In genomic region chr2:155283793-155284192, GRCm38 (mm10) we compare ENCODE assay signal across 13 mouse cellular contexts. TPM values are rescaled to one million over a fixed set of nuclear protein-coding genes. Genes with fewer than 3 reads are reported as not detected.
DNase-seq lines count a peak whose midpoint lies in the region; ATAC-seq lines count a peak whose summit lies in the region.
"Had no signal": no experiment of that assay in that cellular context is flagged by ENCODE, and none has a peak within 500 bp of the region (broad histone marks: within the 10 kb centered on the region; RNA-seq: fewer than 3 reads in every experiment).

No protein-coding gene starts in this region.

- 0 out of 2 replicates have a peak overlapping the region, but pooled peaks have one; percentile 34 for H3K27ac ChIP-seq in intestine, embryonic 15.5 days
- no peak overlapping the region for H3K27ac ChIP-seq in intestine, embryonic 16.5 days (ENCODE audit: low read length)
- H3K27ac ChIP-seq: limb, embryonic 13.5 days; midbrain, embryonic 13.5 days; neural tube, embryonic 12.5 days had no signal

- no peaks in the 10 kb centered on the region for H3K9me3 ChIP-seq in intestine, embryonic 15.5 days
- H3K9me3 ChIP-seq in intestine, embryonic 16.5 days (ENCODE audit: control insufficient read depth, low read length), result no peaks in the 10 kb centered on the region
- H3K9me3 ChIP-seq: limb, embryonic 13.5 days; midbrain, embryonic 13.5 days; neural tube, embryonic 12.5 days had no signal

- no peaks in the 10 kb centered on the region for H3K27me3 ChIP-seq in intestine, embryonic 15.5 days (replicated peaks)
- no peaks in the 10 kb centered on the region for H3K27me3 ChIP-seq in intestine, embryonic 16.5 days (replicated peaks; ENCODE audit: control insufficient read depth, insufficient read depth, low read length)
- H3K27me3 ChIP-seq: limb, embryonic 13.5 days; midbrain, embryonic 13.5 days; neural tube, embryonic 12.5 days had no signal

- no peak overlapping the region for H3K4me2 ChIP-seq in intestine, embryonic 15.5 days (replicated peaks)
- H3K4me2 ChIP-seq in intestine, embryonic 16.5 days (ENCODE audit: low read depth, low read length), result no peak overlapping the region
- H3K4me2 ChIP-seq: limb, embryonic 13.5 days; midbrain, embryonic 13.5 days; neural tube, embryonic 12.5 days had no signal

- no peak for ATAC-seq in intestine, embryonic 15.5 days
- ATAC-seq in intestine, embryonic 16.5 days, result no peak
- no peak for ATAC-seq in inflammation-experienced regulatory T-cells, adult 6 months
- ATAC-seq: midbrain, embryonic 13.5 days had no signal

- 83% methylated on average over 4 of the region's 4 CpGs for WGBS in intestine, embryonic 15.5 days
- 91% methylated on average over 4 of the region's 4 CpGs for WGBS in intestine, embryonic 16.5 days

- H3K4me3 ChIP-seq in intestine, embryonic 15.5 days (replicated peaks), result no peak overlapping the region
- no peak overlapping the region for H3K4me3 ChIP-seq in intestine, embryonic 16.5 days (ENCODE audit: low read length)
- H3K4me3 ChIP-seq: limb, embryonic 13.5 days; midbrain, embryonic 13.5 days; neural tube, embryonic 12.5 days had no signal

- H3K4me1 ChIP-seq in intestine, embryonic 15.5 days (replicated peaks), result no peaks in the 10 kb centered on the region
- no peaks in the 10 kb centered on the region for H3K4me1 ChIP-seq in intestine, embryonic 16.5 days (ENCODE audit: control insufficient read depth, insufficient read depth, low read length)
- H3K4me1 ChIP-seq: limb, embryonic 13.5 days; midbrain, embryonic 13.5 days; neural tube, embryonic 12.5 days had no signal

- H3K9ac ChIP-seq in intestine, embryonic 15.5 days, result no peak overlapping the region
- no peak overlapping the region for H3K9ac ChIP-seq in intestine, embryonic 16.5 days (ENCODE audit: low read depth, low read length)
- H3K9ac ChIP-seq: limb, embryonic 13.5 days; midbrain, embryonic 13.5 days; neural tube, embryonic 12.5 days had no signal

- intact Hi-C loops in heart, postnatal 10 days (cut with DNase I), result no loop called here

- peak; percentile 24 for DNase-seq in adrenal gland, adult 2 months
- DNase-seq in adrenal gland, postnatal 4 days (ENCODE audit: low spot score in 2 of 2), result no peak
- peak; percentile 54 to 76 for DNase-seq in gastrocnemius, adult 8-10 months (ENCODE audit: low spot score in 2 of 2)
- peak; percentile 73 to 77 for DNase-seq in heart, postnatal 10 days
- no peak for DNase-seq in thymus, postnatal 25 days
- DNase-seq: kidney, adult 11 months; thymus, postnatal 14 days had no signal

- H3K36me3 ChIP-seq in intestine, embryonic 15.5 days, result 0 out of 2 replicates have a peak, but pooled peaks cover 8% of the 10 kb centered on the region
- no peaks in the 10 kb centered on the region for H3K36me3 ChIP-seq in intestine, embryonic 16.5 days (ENCODE audit: control insufficient read depth, insufficient read depth, low read length)

RNA-seq across cellular contexts. Expression of gene Map1lc3a, which starts 7.7 kb away (rescaled TPM):
- total RNA-seq in adrenal gland, adult 2 months (2021), result 100 to 1,000 TPM; 475 to 819 TPM
- 2,934 and 3,400 TPM in 2 replicates for polyA plus RNA-seq in adrenal gland, adult 2 months (2012; rRNA removed)
- total RNA-seq in adrenal gland, postnatal 4 days (2021), result 100 to 1,000 TPM; 364 to 392 TPM
- polyA plus RNA-seq in intestine, embryonic 15.5 days (2015; fragmentation: Nextera tagmentation; extraction: Ambion mirVana), result 131 and 146 TPM in 2 replicates
- 131 and 136 TPM in 2 replicates for polyA plus RNA-seq in intestine, embryonic 16.5 days (2015; fragmentation: Nextera tagmentation; extraction: Ambion mirVana)
- total RNA-seq in gastrocnemius, adult 8-10 months (2022), result 100 to 1,000 TPM; 218 to 307 (median 227) TPM
- total RNA-seq in heart, postnatal 10 days (2021), result 100 to 1,000 TPM; 594 to 650 TPM
- polyA plus RNA-seq in inflammation-experienced regulatory T-cells, adult 6 months (2017; shearing (Covaris generic)), result 1 to 10 TPM in 2 of 3 experiments, not detected in 1; 1.4 to 2.5 TPM

RNA-seq across cellular contexts. Expression of gene Dynlrb1, which starts 47.5 kb away (rescaled TPM):
- 100 to 1,000 TPM; 292 to 437 TPM for total RNA-seq in adrenal gland, adult 2 months (2021)
- 164 and 217 TPM in 2 replicates for polyA plus RNA-seq in adrenal gland, adult 2 months (2012; rRNA removed)
- 100 to 1,000 TPM; 275 to 283 TPM for total RNA-seq in adrenal gland, postnatal 4 days (2021)
- polyA plus RNA-seq in intestine, embryonic 15.5 days (2015; fragmentation: Nextera tagmentation; extraction: Ambion mirVana), result 332 and 349 TPM in 2 replicates
- 328 and 337 TPM in 2 replicates for polyA plus RNA-seq in intestine, embryonic 16.5 days (2015; fragmentation: Nextera tagmentation; extraction: Ambion mirVana)
- total RNA-seq in gastrocnemius, adult 8-10 months (2022), result 100 to 1,000 TPM in 2 of 4 experiments, 10 to 100 TPM in 2; 67.9 to 107 (median 89.1) TPM
- total RNA-seq in heart, postnatal 10 days (2021), result 100 to 1,000 TPM; 201 to 224 TPM
- 100 to 1,000 TPM; 260 to 401 (median 321) TPM for polyA plus RNA-seq in inflammation-experienced regulatory T-cells, adult 6 months (2017; shearing (Covaris generic))

Comparison
In these comparisons a context has a peak if more than half of its experiments do, and no peak if none do; other contexts are left out.
1. DNase-seq: peak in adrenal gland, adult 2 months (single experiment), gastrocnemius, adult 8-10 months (2 of 2) and heart, postnatal 10 days (2 of 2); none in adrenal gland, postnatal 4 days (0 of 2) and thymus, postnatal 25 days (single experiment).